Mouse (Mus musculus) right cerebral cortex, postnatal 10 days (tissue): ENCODE results near the gene Zfp202.
"Not testable (repeated sequence)": the region's sequence is repeated elsewhere in the genome, so short reads cannot be mapped to it uniquely, and the experiment has no call there.

Source experiments
- DNase-seq, 2 experiments: peaks; one replicate each; pipeline ENCODE4 v3.0.0; 2021; ENCODE audit warnings: low spot score in 2 of 2

Zfp202 gene

GRCm38 (mm10) chr9:40192098-40193038 is at the start of gene Zfp202:
TSS of gene Zfp202 (plus strand) at chr9:40192316.
- DNase-seq: peak; percentile 93 to 94

GRCm38 (mm10) chr9:40155118-40155644 is 36.9 kb upstream of the Zfp202 start:
- DNase-seq: no peak

DNA sequence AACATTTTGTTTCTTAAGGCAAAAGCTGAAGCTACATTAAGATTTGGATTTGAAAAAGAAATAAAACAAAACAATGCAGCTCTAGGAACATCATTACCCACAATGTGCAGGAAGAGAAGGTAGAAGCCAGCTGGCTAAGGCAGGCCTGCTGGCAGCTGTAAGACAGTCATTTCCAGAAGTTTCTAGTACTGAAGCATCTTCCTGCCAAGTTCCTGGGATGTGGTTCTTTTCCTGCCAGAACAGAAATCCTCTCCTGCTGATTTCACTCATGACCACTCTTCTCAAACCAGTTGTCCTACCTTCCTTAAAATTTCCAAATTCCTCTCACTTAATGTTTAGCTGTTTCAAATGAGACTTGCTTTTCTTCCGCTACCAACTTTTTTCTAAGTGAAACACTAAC is 25.7 kb upstream of the Zfp202 start:
- DNase-seq: peak in 1 of 2 experiments; percentile 25

- DNase-seq: no peak
Measured at GRCm38 (mm10) chr9:40177017-40177416, 15.1 kb upstream of the Zfp202 start.

GRCm38 (mm10) chr9:40180620-40181019 is 11.5 kb upstream of the Zfp202 start, which contains the start of gene Olfr986:
TSS of gene Olfr986 (plus strand) at chr9:40180920.
- no peak for DNase-seq

DNA sequence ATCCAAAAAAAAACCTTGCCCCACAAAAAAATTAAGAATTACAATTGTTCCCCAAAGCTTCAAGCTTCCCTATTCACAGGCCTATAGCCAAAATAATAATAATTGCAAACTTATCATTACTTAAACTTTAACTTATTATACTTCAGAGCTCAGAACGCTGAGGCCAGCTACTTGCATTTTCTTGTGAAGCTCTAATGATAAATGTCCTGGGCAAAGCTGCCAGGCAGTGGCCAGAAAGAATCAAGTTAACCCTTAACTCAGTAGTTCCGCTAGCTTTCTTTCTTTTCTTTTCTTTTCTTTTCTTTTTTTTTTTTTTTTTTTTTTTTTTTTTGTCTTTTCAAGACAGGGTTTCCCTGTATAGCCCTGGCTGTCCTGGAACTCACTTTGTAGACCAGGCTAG is 7.0 kb upstream of the Zfp202 start:
- not testable (repeated sequence) for DNase-seq

- DNase-seq: no peak
Measured at GRCm38 (mm10) chr9:40191086-40191876, 835 bp upstream of the Zfp202 start.

- DNase-seq: no peak
Measured at GRCm38 (mm10) chr9:40195981-40196380, 3.9 kb downstream of the Zfp202 start.

GRCm38 (mm10) chr9:40206546-40206950 is 14.4 kb downstream of the Zfp202 start:
- no peak for DNase-seq

- DNase-seq: no peak
Measured at GRCm38 (mm10) chr9:40210744-40211143, 18.6 kb downstream of the Zfp202 start.

GRCm38 (mm10) chr9:40214058-40214457 is 21.9 kb downstream of the Zfp202 start:
- DNase-seq: no peak

DNA sequence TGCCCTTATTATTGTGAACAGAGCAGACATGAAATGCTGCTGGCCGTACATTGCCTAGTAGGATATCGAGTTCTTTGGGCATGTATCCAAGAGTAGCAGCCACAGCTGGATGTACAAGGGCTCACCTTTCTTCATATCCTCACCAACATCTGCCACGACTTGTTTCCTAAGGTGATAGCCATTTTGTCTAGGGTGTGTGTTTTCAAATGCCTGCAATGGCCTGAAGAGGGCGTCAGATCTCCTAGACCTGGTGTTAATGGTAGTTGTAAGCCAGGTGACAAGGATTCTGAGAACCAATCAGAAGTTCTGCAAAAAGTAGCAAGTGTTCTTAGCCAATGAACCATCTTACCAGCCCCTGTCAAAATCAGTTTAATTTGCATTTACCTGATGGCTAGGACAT is 24.5 kb downstream of the Zfp202 start:
- no peak for DNase-seq

- DNase-seq: no peak
Measured at GRCm38 (mm10) chr9:40224289-40224688, 32.2 kb downstream of the Zfp202 start.

GRCm38 (mm10) chr9:40227874-40228789 is 36.0 kb downstream of the Zfp202 start:
- DNase-seq: peak; percentile 60 to 77

GRCm38 (mm10) chr9:40228804-40229331 is 36.8 kb downstream of the Zfp202 start:
- no peak for DNase-seq

- no peak for DNase-seq
Measured at GRCm38 (mm10) chr9:40229479-40229878, 37.4 kb downstream of the Zfp202 start.

DNA sequence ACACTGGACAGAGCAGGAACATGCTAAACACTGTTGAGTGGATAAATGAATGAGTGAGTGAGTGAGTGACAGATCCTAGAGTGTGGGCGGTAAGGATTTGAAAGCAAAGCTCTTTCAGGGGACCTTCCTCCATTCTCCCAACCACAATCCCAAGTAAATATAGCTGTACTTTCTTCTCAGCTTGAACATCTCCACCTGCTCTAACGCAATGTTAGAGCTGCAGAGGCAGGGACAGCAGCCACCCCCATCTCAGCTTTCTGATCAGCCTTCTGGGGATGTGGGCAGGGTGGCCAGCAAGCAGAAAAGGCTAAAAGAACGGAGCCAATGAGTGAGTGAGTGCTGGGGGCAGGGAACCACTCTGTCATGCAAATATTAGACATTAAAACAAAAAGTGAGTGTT is 38.9 kb downstream of the Zfp202 start:
- no peak for DNase-seq

- no peak for DNase-seq
Measured at GRCm38 (mm10) chr9:40234233-40235072, 42.3 kb downstream of the Zfp202 start.

DNA sequence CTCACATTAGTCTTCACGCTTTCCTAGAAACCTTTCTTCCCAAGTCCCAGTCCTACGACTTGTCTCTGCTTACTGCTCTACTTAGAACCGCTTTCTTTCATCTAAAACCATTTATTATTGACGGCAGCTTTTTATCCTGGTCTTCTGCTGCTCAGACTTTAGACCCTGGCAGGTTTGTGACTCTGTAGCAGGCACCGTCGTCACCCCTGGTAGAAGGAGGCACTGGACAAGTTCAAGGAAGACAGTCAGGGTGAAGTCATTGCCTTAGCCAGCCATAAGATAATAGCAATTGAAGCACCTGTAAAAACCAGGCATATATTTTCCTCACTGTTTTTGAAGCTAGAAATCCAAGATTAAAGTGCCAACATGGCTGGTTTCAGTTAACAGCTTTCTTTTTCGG is 43.1 kb downstream of the Zfp202 start:
- no peak for DNase-seq

- DNase-seq: no peak
Measured at GRCm38 (mm10) chr9:40239749-40240148, 47.6 kb downstream of the Zfp202 start.
